Mouse (Mus musculus) liver, embryonic 14.5 days (tissue): Measurements from ENCODE around the gene Mmrn2.

Experiments
- CTCF ChIP-seq: IDR thresholded peaks from 2 replicates; pipeline ENCODE4 v1.5.1; 2016; ENCODE audit warnings: antibody characterized with exemption, low read depth, control low read depth
- EP300 ChIP-seq: IDR thresholded peaks from 2 replicates; pipeline ENCODE4 v1.6.1; 2016; ENCODE audit warnings: antibody characterized with exemption, low read depth

- no peak for TF ChIP-seq CTCF
- no peak for TF ChIP-seq EP300
Observed at GRCm38 (mm10) chr14:34451872-34452271, 76.6 kb downstream of the Mmrn2 start.
